Mouse (Mus musculus) forebrain, embryonic 13.5 days (tissue): ENCODE results near the gene Samsn1. TPM values are rescaled to one million over a fixed set of nuclear protein-coding genes. Genes with fewer than 3 reads are reported as not detected.
"Not testable (repeated sequence)": the region's sequence is repeated elsewhere in the genome, so short reads cannot be mapped to it uniquely, and the experiment has no call there.

Source experiments
- ATAC-seq: fragments of 200-750 bp; cut with Nextera tagmentation; 2 replicates; pipeline ENCODE4 v1.8.0; 2017
- H3K27ac ChIP-seq: fragments of 300-500 bp; sonication (generic); 2 replicates; pipeline ENCODE4 v1.5.1; 2015; ENCODE audit warnings: inconsistent platforms, mild to moderate bottlenecking, moderate library complexity
- H3K27me3 ChIP-seq: fragments of 300-500 bp; sonication (generic); 2 replicates; pipeline ENCODE4 v1.6.1; 2015; ENCODE audit warnings: mild to moderate bottlenecking, inconsistent platforms
- H3K36me3 ChIP-seq: fragments of 300-500 bp; sonication (generic); 2 replicates; pipeline ENCODE4 v1.6.1; 2015; ENCODE audit warnings: mild to moderate bottlenecking, inconsistent platforms; ENCODE audit not compliant: poor library complexity, severe bottlenecking
- H3K4me1 ChIP-seq: fragments of 300-500 bp; sonication (generic); 2 replicates; pipeline ENCODE4 v1.6.1; 2015; ENCODE audit warnings: inconsistent platforms
- H3K4me2 ChIP-seq: fragments of 300-500 bp; sonication (generic); 2 replicates; pipeline ENCODE4 v1.6.1; 2015; ENCODE audit warnings: inconsistent platforms, mild to moderate bottlenecking, moderate library complexity
- H3K4me3 ChIP-seq: fragments of 300-500 bp; sonication (generic); 2 replicates; pipeline ENCODE4 v1.5.1; 2015; ENCODE audit warnings: mild to moderate bottlenecking, inconsistent platforms
- H3K9ac ChIP-seq: fragments of 300-500 bp; sonication (generic); 2 replicates; pipeline ENCODE4 v1.6.1; 2015; ENCODE audit warnings: mild to moderate bottlenecking, inconsistent platforms
- H3K9me3 ChIP-seq: fragments of 300-500 bp; sonication (generic); replicated peaks from 2 replicates; pipeline ENCODE4 v1.6.1; 2016; ENCODE audit warnings: inconsistent platforms
- WGBS: fragments of 180-500 bp; shearing (Covaris S2); methylation state at CpG from one replicate; pipeline ENCODE4 v1.1.7; 2015; 5-methylcytosine and 5-hydroxymethylcytosine counted together
- polyA plus RNA-seq: library from polyadenylated mRNA; unstranded; fragments of >200 nt; fragmentation: Nextera tagmentation; extraction: Ambion mirVana; gene quantifications from 2 replicates; pipeline ENCODE4 v1.2.1, GENCODE M21; 2015

The Samsn1 gene
- polyA plus RNA-seq, 1 experiment from 2014 or later = 1.3 TPM

DNA sequence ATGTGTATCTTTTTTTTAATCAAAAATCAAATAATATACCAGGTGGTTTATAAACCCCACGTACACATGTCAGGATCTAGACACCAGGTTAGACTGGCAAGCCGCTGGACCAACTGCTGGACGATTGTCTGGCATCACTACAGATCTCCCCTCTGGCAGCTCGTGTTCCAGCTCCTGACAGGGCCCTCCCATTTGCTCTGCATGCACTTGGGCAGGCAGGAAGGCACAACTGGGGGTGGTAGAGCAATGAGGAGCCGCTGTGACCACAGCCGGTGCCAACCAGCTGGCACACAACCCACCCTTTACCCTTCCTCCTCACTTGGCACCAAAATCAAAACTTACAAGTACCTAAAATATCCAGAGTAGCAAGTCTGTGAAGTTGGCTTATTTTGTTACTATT, 156.6 kb downstream of the Samsn1 start:
- Histone ChIP-seq H3K27ac (no peak overlapping the region), H3K9ac (no peak overlapping the region), H3K4me2 (no peak overlapping the region), H3K9me3 (no peaks in the 10 kb centered on the region), H3K36me3 (no peaks in the 10 kb centered on the region), H3K27me3 (no peaks in the 10 kb centered on the region), H3K4me1 (no peaks in the 10 kb centered on the region), H3K4me3 (no peak overlapping the region)
- ATAC-seq = no peak
- WGBS = 82% methylated on average over 6 of the region's 6 CpGs

- Histone ChIP-seq H3K9ac (no peak overlapping the region), H3K4me1 (no peaks in the 10 kb centered on the region), H3K4me2 (no peak overlapping the region), H3K4me3 (no peak overlapping the region), H3K9me3 (no peaks in the 10 kb centered on the region), H3K27me3 (no peaks in the 10 kb centered on the region), H3K27ac (no peak overlapping the region), H3K36me3 (no peaks in the 10 kb centered on the region)
- 85% methylated on average over 2 of the region's 2 CpGs for WGBS
- no peak for ATAC-seq
These were observed 157.4 kb downstream of the Samsn1 start for GRCm38 (mm10) chr16:75864673-75865072.

DNA sequence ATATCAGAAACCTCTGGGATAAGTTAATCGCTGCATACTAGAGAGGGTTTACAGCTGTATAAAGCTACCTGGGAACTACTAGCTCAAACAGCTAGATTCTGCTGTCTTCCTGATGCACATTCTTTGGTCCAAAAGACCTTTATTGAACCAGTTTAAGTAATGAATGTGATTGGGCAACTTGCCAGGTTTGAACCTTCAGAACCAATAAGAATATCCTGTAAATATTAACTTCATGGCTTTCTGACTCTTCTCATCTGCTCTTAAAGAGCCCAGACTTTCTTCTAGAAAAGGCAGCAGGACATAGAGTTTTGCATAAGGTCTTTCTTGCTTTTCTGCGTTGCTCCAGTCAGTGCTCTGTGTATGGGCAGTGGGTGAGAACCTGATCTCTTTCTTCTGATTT, 165.7 kb downstream of the Samsn1 start:
- Histone ChIP-seq H3K36me3 (no peaks in the 10 kb centered on the region), H3K4me1 (no peaks in the 10 kb centered on the region), H3K9ac (no peak overlapping the region), H3K27me3 (no peaks in the 10 kb centered on the region), H3K4me3 (no peak overlapping the region), H3K27ac (no peak overlapping the region), H3K4me2 (no peak overlapping the region), H3K9me3 (no peaks in the 10 kb centered on the region)
- 84% methylated on average over 2 of the region's 2 CpGs for WGBS
- ATAC-seq = no peak

- no peak for ATAC-seq
- WGBS = 96% methylated on average over 7 of the region's 7 CpGs
- Histone ChIP-seq H3K27me3 (no peaks in the 10 kb centered on the region), H3K9me3 (no peaks in the 10 kb centered on the region), H3K9ac (no peak overlapping the region), H3K36me3 (no peaks in the 10 kb centered on the region), H3K4me1 (no peaks in the 10 kb centered on the region), H3K4me3 (no peak overlapping the region), H3K27ac (no peak overlapping the region), H3K4me2 (no peak overlapping the region)
These were observed 166.7 kb downstream of the Samsn1 start for GRCm38 (mm10) chr16:75855402-75855801.

- Histone ChIP-seq H3K27ac (no peak overlapping the region), H3K4me1 (no peaks in the 10 kb centered on the region), H3K36me3 (no peaks in the 10 kb centered on the region), H3K4me3 (no peak overlapping the region), H3K9me3 (no peaks in the 10 kb centered on the region), H3K9ac (no peak overlapping the region), H3K4me2 (no peak overlapping the region), H3K27me3 (no peaks in the 10 kb centered on the region)
- ATAC-seq = no peak; the same call in 1 of the 2 replicates
- 86% methylated on average over 9 of the region's 9 CpGs for WGBS
These were observed 168.4 kb downstream of the Samsn1 start for GRCm38 (mm10) chr16:75853556-75854271.

GRCm38 (mm10) chr16:75852485-75852884, 169.6 kb downstream of the Samsn1 start:
- 71% methylated on average over 2 of the region's 2 CpGs for whole genome bisulfite sequencing
- H3K27me3 ChIP-seq = no peaks in the 10 kb centered on the region
- ATAC-seq = no peak
- no peaks in the 10 kb centered on the region for H3K4me1 ChIP-seq
- H3K9ac ChIP-seq = no peak overlapping the region
- H3K4me2 ChIP-seq = no peak overlapping the region
- H3K4me3 ChIP-seq = no peak overlapping the region
- H3K36me3 ChIP-seq = no peaks in the 10 kb centered on the region
- no peak overlapping the region for H3K27ac ChIP-seq
- no peaks in the 10 kb centered on the region for H3K9me3 ChIP-seq

DNA sequence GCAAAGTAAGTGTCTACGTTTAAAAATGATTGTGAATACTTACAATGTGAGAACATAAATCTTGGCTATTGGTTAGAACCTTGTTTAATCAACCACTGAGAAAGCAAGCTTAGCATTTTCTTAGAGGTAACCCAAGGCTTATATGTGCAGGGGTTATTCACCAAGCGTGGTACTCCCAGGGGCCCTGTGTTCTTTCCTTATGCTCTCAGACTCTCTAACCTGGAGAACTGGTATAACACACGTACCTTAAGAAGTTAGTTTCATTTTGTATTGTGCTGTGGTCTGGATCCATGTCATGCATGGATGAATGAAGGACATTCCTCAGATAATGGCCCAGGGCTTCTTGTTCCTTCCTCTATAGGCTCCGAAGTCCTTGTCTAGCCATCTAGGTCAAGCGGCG, 173.0 kb downstream of the Samsn1 start:
- no peaks in the 10 kb centered on the region for H3K9me3 ChIP-seq
- H3K9ac ChIP-seq = no peak overlapping the region
- no peak overlapping the region for H3K4me2 ChIP-seq
- no peak overlapping the region for H3K27ac ChIP-seq
- H3K36me3 ChIP-seq = no peaks in the 10 kb centered on the region
- ATAC-seq = no peak
- no peaks in the 10 kb centered on the region for H3K27me3 ChIP-seq
- no peak overlapping the region for H3K4me3 ChIP-seq
- H3K4me1 ChIP-seq = no peaks in the 10 kb centered on the region
- WGBS = 90% methylated on average over 6 of the region's 6 CpGs

DNA sequence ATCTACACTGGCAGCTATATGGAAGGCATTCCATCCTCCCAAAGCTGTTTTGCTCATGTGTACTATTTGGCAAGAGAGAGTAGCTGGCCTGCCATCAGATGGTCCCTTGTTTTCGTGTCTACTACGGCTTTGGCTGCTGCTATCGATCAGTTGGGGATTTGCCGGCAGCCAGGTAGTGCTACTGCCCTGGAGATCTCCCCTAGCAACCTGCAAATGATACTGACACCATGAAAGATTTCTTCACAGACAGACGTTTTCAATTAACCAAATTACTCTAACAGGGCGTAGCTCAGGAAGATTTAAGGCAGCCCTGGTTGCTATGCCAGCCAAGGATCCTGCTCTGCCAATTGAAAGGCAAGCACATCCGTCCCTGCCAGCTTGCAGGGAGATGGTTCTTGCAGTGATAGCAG, 178.4 kb downstream of the Samsn1 start:
- Histone ChIP-seq H3K9me3 (no peaks in the 10 kb centered on the region), H3K4me3 (no peak overlapping the region), H3K4me2 (no peak overlapping the region), H3K36me3 (no peaks in the 10 kb centered on the region), H3K27ac (no peak overlapping the region), H3K4me1 (no peaks in the 10 kb centered on the region), H3K27me3 (no peaks in the 10 kb centered on the region), H3K9ac (no peak overlapping the region)
- WGBS = 72% methylated on average over 7 of the region's 7 CpGs
- ATAC-seq = peak; percentile 45; the same call in 1 of the 2 replicates

- no peak for ATAC-seq
- no peaks in the 10 kb centered on the region for H3K36me3 ChIP-seq
- no peak overlapping the region for H3K9ac ChIP-seq
- no peak overlapping the region for H3K4me2 ChIP-seq
- no peaks in the 10 kb centered on the region for H3K27me3 ChIP-seq
- no peak overlapping the region for H3K4me3 ChIP-seq
- H3K9me3 ChIP-seq = no peaks in the 10 kb centered on the region
- no peaks in the 10 kb centered on the region for H3K4me1 ChIP-seq
- H3K27ac ChIP-seq = no peak overlapping the region
- WGBS = 96% methylated on average over 9 of the region's 9 CpGs
These were observed 179.1 kb downstream of the Samsn1 start for GRCm38 (mm10) chr16:75843031-75843430.

DNA sequence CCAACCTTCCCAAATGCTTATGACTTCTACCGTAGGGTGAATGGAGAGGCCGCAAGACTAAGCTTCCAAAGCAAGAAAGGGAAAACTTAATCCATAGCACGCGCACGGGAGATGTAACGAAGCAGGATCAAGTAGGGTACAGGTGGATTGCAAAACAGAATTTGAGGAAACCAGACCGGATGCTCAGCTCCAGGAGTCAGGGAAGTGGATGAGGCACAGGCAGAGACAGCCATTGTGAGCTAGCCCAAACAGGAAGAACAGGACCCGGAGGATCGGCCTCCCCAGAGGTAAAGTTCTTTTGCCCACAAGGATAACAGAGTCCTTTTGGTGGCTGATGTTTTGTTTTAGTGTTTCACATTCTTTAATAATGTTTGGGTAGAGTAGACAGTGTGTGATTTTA, 179.5 kb downstream of the Samsn1 start:
- 88% methylated on average over 9 of the region's 9 CpGs for WGBS
- Histone ChIP-seq H3K4me1 (no peaks in the 10 kb centered on the region), H3K9me3 (no peaks in the 10 kb centered on the region), H3K27ac (no peak overlapping the region), H3K27me3 (no peaks in the 10 kb centered on the region), H3K4me3 (no peak overlapping the region), H3K36me3 (no peaks in the 10 kb centered on the region), H3K4me2 (no peak overlapping the region), H3K9ac (no peak overlapping the region)
- no peak for ATAC-seq

DNA sequence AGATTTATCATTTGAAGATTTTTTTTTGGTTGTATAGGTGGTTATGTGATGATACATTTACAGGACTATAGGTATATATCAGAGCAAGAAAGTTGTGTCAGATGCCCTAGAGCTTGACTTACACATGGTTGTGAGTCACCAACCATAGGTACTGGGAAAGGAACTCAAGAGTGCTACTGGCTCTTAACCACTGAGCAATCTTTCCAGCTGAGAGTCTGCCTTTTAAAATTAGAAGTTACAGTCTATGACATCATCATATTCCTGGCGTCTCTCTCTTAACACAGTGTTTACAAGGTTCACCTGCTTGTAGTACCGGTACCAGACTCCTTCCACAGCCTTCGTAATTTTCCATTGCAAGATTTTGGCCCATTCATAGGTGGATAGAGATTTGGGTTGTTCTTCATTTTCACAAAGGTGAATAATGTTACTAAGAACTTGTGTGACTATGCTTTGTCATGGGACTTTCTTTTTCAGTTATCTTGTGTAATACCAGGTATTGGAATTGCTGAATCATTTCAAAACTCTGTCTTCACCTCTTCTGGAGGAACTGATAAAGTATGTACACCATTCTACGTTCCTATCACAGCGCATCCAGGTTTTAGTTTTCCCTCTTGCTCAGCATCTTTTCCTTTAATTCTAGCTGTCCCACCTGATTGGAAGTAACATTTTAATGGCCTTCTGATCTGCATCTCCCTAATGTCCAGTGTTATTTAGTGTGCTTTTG, 184.2 kb downstream of the Samsn1 start:
- H3K27me3 ChIP-seq = no peaks in the 10 kb centered on the region
- no peak overlapping the region for H3K27ac ChIP-seq
- H3K4me2 ChIP-seq = no peak overlapping the region
- no peaks in the 10 kb centered on the region for H3K36me3 ChIP-seq
- ATAC-seq = no peak
- H3K4me3 ChIP-seq = no peak overlapping the region
- no peak overlapping the region for H3K9ac ChIP-seq
- 95% methylated on average over 5 of the region's 5 CpGs for WGBS
- no peaks in the 10 kb centered on the region for H3K9me3 ChIP-seq
- H3K4me1 ChIP-seq = no peaks in the 10 kb centered on the region

DNA sequence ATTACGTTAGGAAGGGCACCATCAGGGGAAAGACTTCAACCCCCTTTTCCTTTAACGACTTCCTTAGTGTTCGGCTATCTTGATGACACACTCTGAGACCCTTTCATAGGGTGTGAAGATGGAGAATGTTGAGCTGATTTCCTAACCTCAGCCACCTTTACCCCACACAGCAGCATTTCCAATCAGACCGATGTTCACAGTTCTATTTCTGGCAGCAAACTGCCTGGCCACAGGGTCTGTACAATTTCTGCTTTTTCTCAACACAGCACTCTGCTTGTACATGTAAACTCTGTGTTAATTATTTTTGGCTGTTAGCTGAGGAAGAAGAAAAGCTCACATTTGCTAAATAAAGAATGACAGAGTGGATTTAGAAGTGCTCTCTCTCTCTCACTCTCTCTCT, 190.7 kb downstream of the Samsn1 start:
- no peak for ATAC-seq
- no peaks in the 10 kb centered on the region for H3K36me3 ChIP-seq
- no peak overlapping the region for H3K27ac ChIP-seq
- H3K4me3 ChIP-seq = no peak overlapping the region
- whole genome bisulfite sequencing = 85% methylated on average over 4 of the region's 4 CpGs
- H3K27me3 ChIP-seq = no peaks in the 10 kb centered on the region
- no peak overlapping the region for H3K9ac ChIP-seq
- no peaks in the 10 kb centered on the region for H3K9me3 ChIP-seq
- H3K4me1 ChIP-seq = no peaks in the 10 kb centered on the region
- no peak overlapping the region for H3K4me2 ChIP-seq

DNA sequence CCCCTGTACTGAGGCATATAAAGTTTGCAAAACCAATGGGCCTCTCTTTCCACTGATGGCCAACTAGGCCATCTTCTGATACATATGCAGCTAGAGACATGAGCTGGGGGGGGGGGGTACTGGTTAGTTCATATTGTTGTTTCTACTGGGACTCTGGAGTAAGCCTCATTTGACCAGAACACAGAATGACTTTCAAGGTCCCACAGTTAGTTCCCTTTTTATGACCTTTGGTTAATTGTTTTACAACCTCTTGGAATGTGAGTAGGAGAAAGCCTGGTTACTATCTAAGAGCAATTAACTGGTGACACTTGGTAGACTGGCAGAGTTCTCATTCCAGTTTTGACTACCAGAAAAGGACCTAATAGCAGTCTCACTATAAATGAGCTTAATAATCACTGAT, 195.1 kb downstream of the Samsn1 start:
- not testable (repeated sequence) for H3K36me3 ChIP-seq, H3K4me1 ChIP-seq, H3K4me2 ChIP-seq, H3K9me3 ChIP-seq, H3K27me3 ChIP-seq, ATAC-seq, H3K4me3 ChIP-seq, H3K9ac ChIP-seq, H3K27ac ChIP-seq
